Mouse (Mus musculus) T-helper 1 cell (primary cell): ENCODE measurements around the gene Lsm14b.

Source experiments
- in situ Hi-C: fragments of 300-600 bp; cut with MboI, MseI; formaldehyde crosslinking; loops from one replicate; pipeline ENCODE4 v1.15.1; 2025; ENCODE audit warnings: high pct_unique_total_duplicates

The Lsm14b gene

GRCm38 (mm10) chr2:180051986-180052733 lies 27.4 kb downstream of the Lsm14b start:
- in situ Hi-C loops, result no loop called here

GRCm38 (mm10) chr2:180053001-180053400 lies 28.2 kb downstream of the Lsm14b start:
- in situ Hi-C loops, result no loop called here

GRCm38 (mm10) chr2:180063338-180064131 lies 38.7 kb downstream of the Lsm14b start:
- in situ Hi-C loops, result no loop called here

- in situ Hi-C loops, result no loop called here
Observed at GRCm38 (mm10) chr2:180069770-180070480, 45.1 kb downstream of the Lsm14b start.

GRCm38 (mm10) chr2:180070481-180071453 lies 46.0 kb downstream of the Lsm14b start, which contains the start of gene Mtg2:
Mtg2 (plus strand) TSS chr2:180070588.
- in situ Hi-C loops, result no loop called here

- in situ Hi-C loops, result no loop called here
Observed at GRCm38 (mm10) chr2:180071671-180072070, 46.9 kb downstream of the Lsm14b start.

GRCm38 (mm10) chr2:180072886-180073285 lies 48.1 kb downstream of the Lsm14b start:
- in situ Hi-C loops, result no loop called here

- in situ Hi-C loops, result no loop called here
Observed at GRCm38 (mm10) chr2:180077622-180078021, 52.8 kb downstream of the Lsm14b start.

GRCm38 (mm10) chr2:180080680-180081079 lies 55.9 kb downstream of the Lsm14b start:
- in situ Hi-C loops, result no loop called here

GRCm38 (mm10) chr2:180083063-180083462 lies 58.3 kb downstream of the Lsm14b start:
- in situ Hi-C loops, result no loop called here

- in situ Hi-C loops, result no loop called here
Observed at GRCm38 (mm10) chr2:180084565-180084964, 59.8 kb downstream of the Lsm14b start.
